Mouse (Mus musculus) thymus, adult 2 months (tissue): Measurements from ENCODE around the gene Nt5c3. TPM values are rescaled to one million over a fixed set of nuclear protein-coding genes. Genes with fewer than 3 reads are reported as not detected.

Experiments used
- DNase-seq: peaks from one replicate; pipeline ENCODE4 v3.0.0; 2021
- H3K27ac ChIP-seq: fragments of 200-500 bp; 2 replicates; pipeline ENCODE4 v1.5.1; 2012; ENCODE audit warnings: low read length, control low read depth; ENCODE audit not compliant: control insufficient read depth, insufficient read depth
- H3K27me3 ChIP-seq: fragments of 200-500 bp; 2 replicates; pipeline ENCODE4 v1.6.1; 2012; ENCODE audit warnings: mild to moderate bottlenecking, low read length, moderate library complexity, mixed read lengths; ENCODE audit not compliant: control insufficient read depth, insufficient read depth
- H3K36me3 ChIP-seq: fragments of 200-500 bp; 2 replicates; pipeline ENCODE4 v1.6.1; 2012; ENCODE audit warnings: mild to moderate bottlenecking, low read length, moderate library complexity; ENCODE audit not compliant: control insufficient read depth, insufficient read depth
- H3K4me1 ChIP-seq: fragments of 200-500 bp; replicated peaks from 2 replicates; pipeline ENCODE4 v1.6.1; 2012; ENCODE audit warnings: low read length; ENCODE audit not compliant: control insufficient read depth, insufficient read depth
- H3K4me3 ChIP-seq: fragments of 200-500 bp; 2 replicates; pipeline ENCODE4 v1.5.1; 2012; ENCODE audit warnings: mild to moderate bottlenecking, low read length, control low read depth, moderate library complexity; ENCODE audit not compliant: control insufficient read depth, insufficient read depth
- CTCF ChIP-seq: fragments of 200-500 bp; IDR thresholded peaks from 2 replicates; pipeline ENCODE4 v1.5.1; 2012; ENCODE audit warnings: mild to moderate bottlenecking, control low read depth, low read length, moderate library complexity, borderline replicate concordance; ENCODE audit not compliant: control insufficient read depth, poor library complexity, insufficient read depth; ENCODE audit errors: extremely low read depth
- POLR2A ChIP-seq: fragments of 200-500 bp; IDR thresholded peaks from 2 replicates; pipeline ENCODE4 v1.6.1; 2012; ENCODE audit warnings: mild to moderate bottlenecking, low read length, control low read depth, moderate library complexity; ENCODE audit not compliant: control insufficient read depth, poor library complexity, insufficient read depth; ENCODE audit errors: extremely low read depth
- WGBS: fragments of 180-500 bp; shearing (Covaris S2); methylation state at CpG from one replicate; pipeline ENCODE4 v1.1.7; 2018; 5-methylcytosine and 5-hydroxymethylcytosine counted together
- polyA plus RNA-seq: library from polyadenylated mRNA; depleted of rRNA; stranded (reverse); fragments of >200 nt; gene quantifications from 2 replicates; pipeline ENCODE4 v1.2.3, GENCODE M21; 2012; rRNA removed

The Nt5c3 gene
- polyA plus RNA-seq, 1 experiment, result 9.6 TPM

DNA sequence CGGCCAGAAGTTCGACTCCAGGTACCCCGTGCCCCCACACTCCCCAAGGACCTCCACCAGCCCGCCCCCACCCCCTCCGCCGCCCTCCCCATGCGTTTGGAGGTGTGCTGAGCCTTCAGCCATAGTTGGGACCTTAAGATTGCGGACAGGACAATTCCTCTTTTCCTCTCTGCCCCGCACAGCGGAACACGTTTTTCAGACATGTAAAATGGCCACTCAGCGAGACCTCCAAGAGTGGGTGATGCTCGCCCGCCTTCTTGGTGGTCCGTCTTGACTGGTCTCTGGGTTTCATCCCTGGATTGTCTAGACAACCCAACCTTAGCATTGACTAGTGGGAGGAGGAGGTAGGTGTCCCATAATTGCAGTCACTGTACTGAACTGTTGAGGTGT lies 91.3 kb downstream of the Nt5c3 start:
- H3K27ac ChIP-seq, result no peak overlapping the region
- WGBS, result 15% methylated on average over 15 of the region's 15 CpGs
- no peaks in the 10 kb centered on the region for H3K4me1 ChIP-seq
- peaks cover 7% of the 10 kb centered on the region; the same call in 1 of the 2 replicates for H3K27me3 ChIP-seq
- TF ChIP-seq CTCF (no peak), POLR2A (no peak)
- DNase-seq, result no peak
- H3K36me3 ChIP-seq, result no peaks in the 10 kb centered on the region
- no peak overlapping the region for H3K4me3 ChIP-seq

Other genes with a start within 250 kb of the Nt5c3 start
- gene Lsm5, start 219.2 kb downstream of the Nt5c3 start, polyA plus RNA-seq, result 7.3 and 7.7 TPM in 2 replicates
- gene Avl9, start 209.0 kb downstream of the Nt5c3 start, polyA plus RNA-seq, result 13.7 and 14.6 TPM in 2 replicates
- 16.3 and 17.4 TPM in 2 replicates for gene Kbtbd2, start 126.1 kb downstream of the Nt5c3 start, polyA plus RNA-seq
- gene Fkbp9, start 91.9 kb downstream of the Nt5c3 start, polyA plus RNA-seq, result 7.4 and 11.1 TPM in 2 replicates
- 0.05 and 0.18 TPM in 2 replicates for gene Vmn1r4, start 83 bp upstream of the Nt5c3 start, polyA plus RNA-seq
- gene Vmn1r5, start 46.3 kb upstream of the Nt5c3 start, polyA plus RNA-seq, result not detected in 2 replicates
- gene Vmn1r6, start 73.3 kb upstream of the Nt5c3 start, polyA plus RNA-seq, result not detected in 2 replicates
- not detected in 2 replicates for gene Vmn1r7, start 101.4 kb upstream of the Nt5c3 start, polyA plus RNA-seq
- not detected in 2 replicates for gene Vmn1r8, start 108.4 kb upstream of the Nt5c3 start, polyA plus RNA-seq
- not detected in 2 replicates for gene Vmn1r9, start 142.9 kb upstream of the Nt5c3 start, polyA plus RNA-seq
- gene Vmn1r10, start 185.5 kb upstream of the Nt5c3 start, polyA plus RNA-seq, result not detected in 2 replicates
- gene Vmn1r11, start 209.5 kb upstream of the Nt5c3 start, polyA plus RNA-seq, result not detected in 2 replicates
- not detected in 2 replicates for gene Vmn1r12, start 233.0 kb upstream of the Nt5c3 start, polyA plus RNA-seq